Mouse (Mus musculus) neural tube, embryonic 12.5 days (tissue): ENCODE measurements around the gene Mamdc2. TPM values are rescaled to one million over a fixed set of nuclear protein-coding genes. Genes with fewer than 3 reads are reported as not detected.

ENCODE experiments used
- ATAC-seq: fragments of 200-750 bp; cut with Nextera tagmentation; 2 replicates; pipeline ENCODE4 v1.8.0; 2017; ENCODE audit warnings: low read depth, mild to moderate bottlenecking, moderate TSS enrichment, moderate library complexity; ENCODE audit not compliant: low FRiP score
- H3K27ac ChIP-seq: fragments of 300-500 bp; sonication (generic); 2 replicates; pipeline ENCODE4 v1.5.1; 2016
- H3K27me3 ChIP-seq: fragments of 300-500 bp; sonication (generic); replicated peaks from 2 replicates; pipeline ENCODE4 v1.6.1; 2016; ENCODE audit warnings: mild to moderate bottlenecking
- H3K36me3 ChIP-seq: fragments of 300-500 bp; sonication (generic); 2 replicates; pipeline ENCODE4 v1.6.1; 2016; ENCODE audit warnings: mild to moderate bottlenecking
- H3K4me1 ChIP-seq: fragments of 300-500 bp; sonication (generic); 2 replicates; pipeline ENCODE4 v1.6.1; 2016
- H3K4me2 ChIP-seq: fragments of 300-500 bp; sonication (generic); replicated peaks from 2 replicates; pipeline ENCODE4 v1.6.1; 2016; ENCODE audit warnings: mild to moderate bottlenecking
- H3K4me3 ChIP-seq: fragments of 300-500 bp; sonication (generic); 2 replicates; pipeline ENCODE4 v1.5.1; 2016
- H3K9ac ChIP-seq: fragments of 300-500 bp; sonication (generic); 2 replicates; pipeline ENCODE4 v1.6.1; 2016; ENCODE audit warnings: mild to moderate bottlenecking
- H3K9me3 ChIP-seq: fragments of 300-500 bp; sonication (generic); 2 replicates; pipeline ENCODE4 v1.6.1; 2016; ENCODE audit warnings: mild to moderate bottlenecking
- WGBS: fragments of 180-500 bp; shearing (Covaris S2); methylation state at CpG from one replicate; pipeline ENCODE4 v1.1.7; 2016; 5-methylcytosine and 5-hydroxymethylcytosine counted together
- polyA plus RNA-seq: library from polyadenylated mRNA; unstranded; fragments of >200 nt; fragmentation: Nextera tagmentation; extraction: Ambion mirVana; gene quantifications from 2 replicates; pipeline ENCODE4 v1.2.1, GENCODE M21; 2016

The Mamdc2 gene
- polyA plus RNA-seq, 1 experiment from 2014 or later: 2.4 TPM

- no peaks in the 10 kb centered on the region for H3K27me3 ChIP-seq
- H3K4me2 ChIP-seq: no peak overlapping the region
- 100% methylated on average over 1 of the region's 1 CpGs for WGBS
- H3K4me3 ChIP-seq: no peak overlapping the region
- H3K27ac ChIP-seq: no peak overlapping the region
- ATAC-seq: no peak
- no peak overlapping the region for H3K9ac ChIP-seq
- no peaks in the 10 kb centered on the region for H3K4me1 ChIP-seq
- no peaks in the 10 kb centered on the region for H3K9me3 ChIP-seq
- no peaks in the 10 kb centered on the region for H3K36me3 ChIP-seq
Observed at GRCm38 (mm10) chr19:23298917-23299316, 149.3 kb downstream of the Mamdc2 start.

- no peaks in the 10 kb centered on the region for H3K36me3 ChIP-seq
Observed at GRCm38 (mm10) chr19:23297191-23297590, 151.1 kb downstream of the Mamdc2 start.

GRCm38 (mm10) chr19:23289251-23289650, 159.0 kb downstream of the Mamdc2 start:
- no peak for ATAC-seq
- WGBS: 82% methylated on average over 1 of the region's 1 CpGs
- Histone ChIP-seq H3K36me3 (no peaks in the 10 kb centered on the region), H3K9me3 (0 out of 2 replicates have a peak, but pooled peaks cover 4% of the 10 kb centered on the region), H3K27ac (no peak overlapping the region), H3K4me2 (no peak overlapping the region), H3K4me1 (no peaks in the 10 kb centered on the region), H3K27me3 (no peaks in the 10 kb centered on the region), H3K9ac (no peak overlapping the region), H3K4me3 (no peak overlapping the region)

More at GRCm38 (mm10) chr19:23297191-23297590, 151.1 kb downstream of the Mamdc2 start:
- Histone ChIP-seq H3K9me3 (no peaks in the 10 kb centered on the region), H3K4me2 (no peak overlapping the region), H3K27me3 (no peaks in the 10 kb centered on the region), H3K4me3 (no peak overlapping the region), H3K4me1 (no peaks in the 10 kb centered on the region), H3K9ac (no peak overlapping the region), H3K27ac (no peak overlapping the region)
- ATAC-seq: no peak

GRCm38 (mm10) chr19:23281911-23282660, 166.2 kb downstream of the Mamdc2 start:
- H3K27ac ChIP-seq: no peak overlapping the region
- WGBS: 68% methylated on average over 8 of the region's 8 CpGs
- H3K27me3 ChIP-seq: no peaks in the 10 kb centered on the region
- H3K9ac ChIP-seq: no peak overlapping the region
- no peak overlapping the region for H3K4me2 ChIP-seq
- no peak for ATAC-seq
- no peaks in the 10 kb centered on the region for H3K36me3 ChIP-seq
- no peaks in the 10 kb centered on the region for H3K9me3 ChIP-seq
- no peak overlapping the region for H3K4me3 ChIP-seq
- H3K4me1 ChIP-seq: no peaks in the 10 kb centered on the region

GRCm38 (mm10) chr19:23274054-23274724, 174.1 kb downstream of the Mamdc2 start:
- no peaks in the 10 kb centered on the region for H3K27me3 ChIP-seq
- H3K27ac ChIP-seq: no peak overlapping the region
- peak overlapping the region; percentile 83 for H3K4me3 ChIP-seq
- no peaks in the 10 kb centered on the region for H3K36me3 ChIP-seq
- peak overlapping the region; percentile 64 for H3K4me2 ChIP-seq
- peak overlapping the region; percentile 91 for H3K9ac ChIP-seq
- 56% methylated on average over 4 of the region's 4 CpGs for WGBS
- H3K9me3 ChIP-seq: no peaks in the 10 kb centered on the region
- peak; percentile 41 for ATAC-seq
- peaks cover 9% of the 10 kb centered on the region for H3K4me1 ChIP-seq

GRCm38 (mm10) chr19:23273355-23274053, 174.7 kb downstream of the Mamdc2 start, which contains the start of gene Smc5:
Gene Smc5, minus strand, starts transcription at chr19:23273897.
- Histone ChIP-seq H3K9ac (peak within 1 kb of the TSS; percentile 91), H3K4me1 (peaks cover 9% of the 10 kb centered on the region), H3K9me3 (no peaks in the 10 kb centered on the region), H3K4me3 (peak within 1 kb of the TSS; percentile 83), H3K27ac (peak within 1 kb of the TSS; percentile 50), H3K36me3 (peaks cover 2% of the 10 kb centered on the region; the same call in 1 of the 2 replicates), H3K27me3 (no peaks in the 10 kb centered on the region), H3K4me2 (peak within 1 kb of the TSS; percentile 64)
- peak; percentile 92 for ATAC-seq
- under 1% methylated on average over 69 of the region's 69 CpGs for WGBS

- Histone ChIP-seq H3K4me3 (no peak overlapping the region), H3K4me2 (no peak overlapping the region), H3K9ac (no peak overlapping the region), H3K9me3 (no peaks in the 10 kb centered on the region), H3K27me3 (no peaks in the 10 kb centered on the region), H3K36me3 (peaks cover 47% of the 10 kb centered on the region), H3K27ac (no peak overlapping the region), H3K4me1 (no peaks in the 10 kb centered on the region)
- ATAC-seq: no peak
- 85% methylated on average over 9 of the region's 9 CpGs for WGBS
Observed at GRCm38 (mm10) chr19:23256771-23257170, 191.5 kb downstream of the Mamdc2 start.

Other genes starting within 250 kb of the Mamdc2 start
- gene Smc5, start 174.5 kb downstream of the Mamdc2 start, polyA plus RNA-seq: 38.6 and 39.9 TPM in 2 replicates
- gene 1700028P14Rik, start 204.4 kb upstream of the Mamdc2 start, polyA plus RNA-seq: not detected in 2 replicates
- 5.8 and 6.7 TPM in 2 replicates for gene Ptar1, start 239.0 kb upstream of the Mamdc2 start, polyA plus RNA-seq